Mouse (Mus musculus): ENCODE measurements around the gene Hivep1.

DNA sequence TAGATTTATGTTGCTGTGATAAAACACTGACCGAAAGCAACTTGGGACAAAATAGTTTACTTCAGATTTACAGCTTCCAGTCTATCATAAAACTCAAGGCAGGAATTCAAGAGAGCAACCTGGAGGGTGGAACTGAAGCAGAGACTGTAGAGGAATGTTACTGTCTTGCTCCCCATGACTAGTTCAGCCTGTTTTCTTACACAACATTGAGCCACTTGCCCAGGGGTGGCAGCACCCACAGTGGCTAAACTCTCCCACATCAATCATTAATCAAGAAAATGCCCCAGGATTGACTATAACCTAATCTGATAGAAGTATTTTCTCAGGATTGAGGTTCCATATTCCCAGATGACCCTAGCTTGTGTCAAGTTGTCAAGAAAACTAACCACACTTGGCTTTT lies 119.0 kb downstream of the Hivep1 start:
- no peak for TF ChIP-seq CTCF (conservative IDR thresholded peaks at IDR 0.05; ENCODE audit: low read length)
- no peak for TF ChIP-seq NANOG (IDR thresholded peaks at IDR 0.05; ENCODE audit: borderline replicate concordance, low read length)
- TF ChIP-seq POU5F1 (IDR thresholded peaks at IDR 0.05; ENCODE audit: borderline replicate concordance, low read length): no peak

Data from E14TG2a.4 (cell line).